Mouse (Mus musculus): ENCODE data around the gene Wipi2.

Wipi2 gene

DNA sequence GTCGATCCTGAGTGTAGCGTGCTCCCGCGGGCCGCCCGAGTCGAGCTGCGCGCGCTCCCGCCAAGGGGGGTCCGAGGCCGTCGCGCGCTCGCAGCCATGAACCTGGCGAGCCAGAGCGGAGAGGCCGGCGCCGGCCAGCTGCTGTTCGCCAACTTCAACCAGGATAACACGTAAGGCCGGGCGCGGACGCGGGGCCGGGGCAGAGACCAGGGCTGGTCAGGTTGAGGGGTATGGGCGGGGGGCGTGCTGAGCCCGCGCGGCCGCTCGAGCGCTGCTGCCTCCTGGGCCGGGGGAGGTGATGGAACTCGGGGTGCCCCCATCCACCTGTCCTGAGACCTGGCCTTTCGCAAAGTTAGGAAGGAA lies 2.1 kb downstream of the Wipi2 start:
- DNase-seq (ENCODE audit: low spot score in 2 of 2) = no peak

DNA sequence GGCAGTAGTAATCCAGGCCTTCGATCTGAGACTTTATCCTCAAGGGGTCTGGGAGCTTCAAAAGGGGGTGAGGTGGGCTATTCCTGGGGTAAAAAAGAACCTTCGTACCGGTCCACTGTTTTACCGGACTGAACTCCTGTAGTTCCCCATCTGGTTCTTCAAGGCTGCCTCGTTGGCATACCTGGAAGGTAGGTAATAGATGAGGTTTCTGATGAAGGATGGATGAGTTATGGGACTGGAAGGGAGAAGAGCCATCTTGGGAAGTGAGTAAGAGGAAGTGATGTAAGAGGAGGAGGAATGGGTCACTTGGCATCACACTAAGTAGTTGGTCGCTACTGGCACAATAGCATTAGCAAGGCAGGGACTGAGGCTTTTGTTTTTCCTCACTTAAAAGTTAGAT lies 2.7 kb downstream of the Wipi2 start:
- no peak for DNase-seq (ENCODE audit: low spot score in 2 of 2)

DNA sequence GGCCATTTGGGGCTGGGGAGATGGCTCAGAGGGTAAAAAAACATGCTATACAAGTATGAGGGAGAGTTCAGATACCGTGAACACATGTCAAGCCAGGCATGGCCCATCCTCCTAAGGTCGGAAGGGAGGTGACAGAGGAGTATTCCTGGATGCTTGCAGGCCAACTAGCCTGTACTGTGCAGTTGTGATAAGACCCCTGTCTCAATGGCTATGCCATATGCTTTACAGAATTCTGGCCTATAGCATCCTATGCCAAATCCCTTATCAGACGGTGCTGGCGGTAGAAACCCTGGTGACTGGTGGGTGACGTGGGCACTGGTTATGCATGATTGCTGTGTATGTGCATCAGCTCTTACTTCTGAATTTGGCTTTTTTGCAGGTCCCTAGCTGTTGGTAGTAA lies 10.3 kb downstream of the Wipi2 start:
- no peak for DNase-seq (ENCODE audit: low spot score in 2 of 2)

DNA sequence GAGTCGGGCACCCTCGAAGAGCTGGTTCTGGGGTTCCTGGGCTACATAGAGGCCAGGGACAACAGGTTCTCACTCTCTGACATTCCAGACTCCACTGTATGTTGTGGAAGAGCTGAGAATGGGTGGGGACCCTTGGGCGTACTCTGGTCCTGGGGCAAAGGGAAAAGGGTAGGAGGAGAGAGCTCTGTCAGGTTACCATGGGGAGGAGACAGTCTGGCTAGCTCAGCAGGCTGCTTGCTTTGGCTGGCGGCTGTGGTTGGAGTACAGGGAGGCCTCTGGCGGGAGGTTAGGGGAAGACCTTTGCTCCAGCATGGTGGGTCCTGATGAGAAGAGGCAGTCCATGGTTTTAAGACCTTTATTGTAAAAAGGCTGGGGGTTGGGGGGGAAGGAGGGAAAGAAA lies 12.6 kb downstream of the Wipi2 start:
- DNase-seq (ENCODE audit: low spot score in 2 of 2) = no peak

DNA sequence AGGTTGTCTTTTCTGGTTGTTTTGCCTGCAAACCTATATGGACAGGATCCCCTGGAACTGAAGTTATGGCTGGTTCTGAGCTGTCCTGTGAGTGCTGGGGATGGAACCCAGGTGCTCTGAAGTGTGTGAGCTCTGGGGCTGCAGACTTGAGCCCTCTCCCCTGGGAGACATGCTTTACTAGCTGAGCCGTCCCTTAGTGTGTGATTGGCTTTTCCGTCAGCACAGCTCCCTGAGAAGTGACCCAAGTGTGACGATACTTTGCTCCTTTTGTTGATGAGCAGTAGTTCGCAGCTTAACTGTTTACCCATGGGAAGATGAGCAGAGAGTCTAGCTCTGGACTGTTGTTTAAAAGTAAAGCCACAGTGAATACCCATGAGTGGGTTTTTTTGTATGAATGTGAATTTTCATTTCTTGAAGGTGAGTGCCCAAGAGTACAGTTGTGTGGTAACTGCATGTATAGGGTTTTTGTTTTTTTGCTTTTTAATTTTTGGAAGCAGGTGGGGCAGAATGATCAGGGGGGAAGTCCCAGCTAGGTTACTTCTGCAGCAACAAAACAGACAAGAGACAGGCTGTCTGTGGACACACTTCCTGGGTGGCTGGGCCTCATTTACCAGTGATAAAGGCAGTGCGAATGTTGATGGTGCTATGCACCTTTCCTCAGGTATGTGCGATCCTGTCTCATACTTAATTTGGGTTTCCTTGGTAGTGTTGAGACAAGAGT lies 14.0 kb downstream of the Wipi2 start:
- no peak for DNase-seq (ENCODE audit: low spot score in 2 of 2)

DNA sequence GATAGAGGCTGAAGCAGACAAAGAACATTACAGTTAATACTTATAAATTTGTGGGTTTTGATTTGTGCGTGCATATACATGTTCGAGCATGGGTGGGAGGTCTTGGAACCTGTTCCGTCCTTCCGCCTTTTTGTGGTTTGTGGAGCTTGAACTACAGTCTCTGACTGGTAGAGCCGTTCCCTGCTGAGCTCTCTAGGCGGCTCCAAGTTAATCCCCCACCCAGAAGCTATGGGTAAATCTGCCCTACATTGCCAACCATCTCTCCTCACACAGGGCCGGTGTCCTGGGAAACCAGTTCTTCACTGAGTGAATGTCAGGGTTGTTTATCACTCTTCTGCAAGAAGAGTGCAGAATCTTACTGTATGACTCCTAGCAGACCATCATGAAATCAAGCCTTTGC lies 20.7 kb downstream of the Wipi2 start:
- peak; percentile 15 to 38 for DNase-seq (ENCODE audit: low spot score in 2 of 2)

DNA sequence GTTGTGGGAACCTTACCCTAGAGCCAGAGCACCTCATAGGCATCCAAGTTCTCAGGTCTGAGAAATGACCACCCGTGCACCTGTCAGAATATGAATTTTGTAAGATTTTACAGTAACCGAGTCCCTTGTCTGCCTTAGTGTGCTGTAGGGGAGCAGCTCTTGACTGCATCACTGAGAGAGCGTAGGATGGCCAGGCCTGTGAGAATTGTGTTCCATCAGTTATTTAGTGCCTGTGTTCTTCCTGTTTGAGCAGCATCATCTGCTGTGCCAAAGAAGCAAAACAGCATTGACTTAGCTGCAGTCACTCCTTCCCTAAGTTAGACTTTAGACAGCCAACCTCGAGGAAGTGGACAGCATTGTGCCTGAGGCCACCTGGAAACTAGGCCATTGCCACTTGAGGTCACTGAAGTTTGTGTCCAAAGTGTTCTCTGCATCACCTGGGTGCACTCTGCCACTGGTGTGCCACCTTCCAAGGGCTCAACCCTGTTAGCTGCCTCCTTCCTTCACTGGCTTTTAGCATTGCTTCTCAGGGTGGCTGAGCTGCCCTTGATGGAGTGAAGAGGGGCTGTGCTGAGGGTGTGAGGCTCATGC lies 22.1 kb downstream of the Wipi2 start:
- no peak for DNase-seq (ENCODE audit: low spot score in 2 of 2)

DNA sequence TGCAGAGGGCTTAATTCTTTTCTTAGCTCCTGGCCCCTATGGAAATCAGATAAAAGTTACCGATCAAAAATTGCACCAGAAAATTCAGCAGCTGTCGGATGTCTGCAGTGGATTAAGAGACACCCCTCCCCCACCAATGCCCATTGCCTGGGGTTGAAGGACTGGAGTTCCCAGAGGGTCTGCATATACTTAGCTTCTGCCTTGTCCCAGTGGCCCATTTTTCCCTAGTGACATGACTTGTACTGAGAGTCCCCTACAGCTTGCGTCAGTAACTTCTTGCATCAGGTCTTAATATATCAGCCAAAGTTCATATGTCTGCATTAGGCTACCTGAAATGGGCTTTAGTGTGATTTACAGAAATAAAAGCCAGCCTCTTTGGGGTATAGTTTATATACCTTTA lies 22.9 kb downstream of the Wipi2 start:
- DNase-seq (ENCODE audit: low spot score in 2 of 2) = peak in 1 of 2 experiments; percentile 18

DNA sequence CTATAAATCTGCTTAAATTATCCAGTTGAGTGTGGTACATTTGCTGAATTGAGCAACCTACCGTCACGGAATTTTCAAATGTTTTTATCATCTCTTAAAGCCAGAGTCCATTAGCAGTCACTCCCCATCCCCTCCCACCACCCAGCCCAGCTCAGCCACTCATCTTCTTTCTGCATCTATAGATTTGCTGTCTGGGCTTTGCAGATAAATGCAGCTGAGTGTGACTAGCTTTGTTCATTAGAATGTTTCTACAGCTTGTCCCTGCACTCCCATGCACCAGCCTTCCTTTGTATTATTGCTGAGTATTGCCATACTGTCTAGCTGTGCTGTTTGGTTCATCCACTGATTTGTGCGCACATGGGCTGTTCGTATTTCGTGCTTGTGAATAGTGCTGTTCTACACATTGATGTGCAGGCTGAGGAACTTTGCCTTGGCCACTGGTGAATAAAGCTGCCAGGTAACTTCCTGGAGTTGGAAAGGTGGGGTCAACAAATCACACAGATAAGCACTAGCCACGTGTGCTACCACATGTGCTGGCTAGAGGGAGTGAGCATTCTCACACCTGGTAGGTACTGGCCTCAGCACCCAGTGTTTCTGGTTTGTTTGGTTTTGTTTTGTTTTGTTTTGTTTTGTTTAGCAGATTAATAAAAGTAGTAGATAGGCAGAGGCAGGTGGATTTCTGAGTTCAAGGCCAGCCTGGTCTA lies 23.4 kb downstream of the Wipi2 start:
- no peak for DNase-seq (ENCODE audit: low spot score in 2 of 2)

DNA sequence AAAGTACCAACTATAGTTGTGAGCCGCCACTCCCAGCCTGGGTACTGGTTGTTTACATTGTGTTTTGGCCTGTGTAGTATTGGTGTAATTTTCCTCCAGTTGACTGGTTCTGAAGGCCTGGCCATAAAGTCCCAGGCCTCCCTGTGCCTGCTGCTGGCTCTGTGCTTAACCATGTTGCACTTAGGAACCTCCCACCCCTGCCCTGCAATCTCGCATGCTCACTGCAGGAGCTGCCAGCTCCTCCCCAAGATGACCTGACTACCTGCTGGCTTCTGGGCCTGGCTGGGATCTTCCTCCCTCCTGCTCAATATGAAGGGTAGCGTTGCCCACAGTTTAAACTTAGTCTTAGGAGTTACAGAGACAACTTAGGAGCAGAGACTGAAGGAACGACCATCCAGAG lies 24.8 kb downstream of the Wipi2 start:
- no peak for DNase-seq (ENCODE audit: low spot score in 2 of 2)

DNA sequence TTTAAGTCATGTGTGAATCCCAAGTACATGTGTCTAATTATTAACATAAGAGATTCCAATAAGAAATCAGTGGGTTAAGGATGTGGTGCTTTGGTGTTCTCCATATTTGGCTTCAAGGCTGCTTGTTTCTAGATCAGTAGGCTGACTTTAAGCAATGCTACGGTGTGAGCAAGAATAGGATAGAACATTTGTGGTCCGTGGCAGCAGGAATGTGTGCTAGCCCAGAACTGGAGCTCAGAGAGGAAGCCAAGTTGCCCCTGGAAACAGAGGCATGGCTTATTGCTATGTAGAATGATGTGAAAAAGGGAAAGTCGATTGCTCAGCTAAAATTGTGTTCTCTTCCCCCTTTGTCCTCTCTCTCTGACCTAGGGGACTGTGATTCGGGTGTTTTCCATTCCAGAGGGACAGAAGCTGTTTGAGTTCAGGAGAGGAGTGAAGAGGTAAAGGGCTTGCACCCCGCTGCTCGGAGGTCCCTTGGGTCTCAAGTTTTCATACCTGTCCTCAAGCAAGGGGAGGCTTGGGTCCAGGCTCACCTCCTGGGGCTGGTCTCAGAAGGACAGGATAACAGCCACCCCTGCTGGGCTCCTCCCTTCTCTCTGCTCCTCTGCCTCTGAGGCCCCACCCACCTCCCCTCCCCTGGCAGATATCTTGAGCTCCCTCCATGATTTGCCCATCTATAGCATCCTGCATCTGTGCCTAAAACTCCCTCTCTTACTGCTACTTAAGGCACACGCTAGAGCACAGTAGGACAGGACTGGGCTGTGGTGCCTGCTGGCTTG lies 33.3 kb downstream of the Wipi2 start:
- no peak for DNase-seq (ENCODE audit: low spot score in 2 of 2)

DNA sequence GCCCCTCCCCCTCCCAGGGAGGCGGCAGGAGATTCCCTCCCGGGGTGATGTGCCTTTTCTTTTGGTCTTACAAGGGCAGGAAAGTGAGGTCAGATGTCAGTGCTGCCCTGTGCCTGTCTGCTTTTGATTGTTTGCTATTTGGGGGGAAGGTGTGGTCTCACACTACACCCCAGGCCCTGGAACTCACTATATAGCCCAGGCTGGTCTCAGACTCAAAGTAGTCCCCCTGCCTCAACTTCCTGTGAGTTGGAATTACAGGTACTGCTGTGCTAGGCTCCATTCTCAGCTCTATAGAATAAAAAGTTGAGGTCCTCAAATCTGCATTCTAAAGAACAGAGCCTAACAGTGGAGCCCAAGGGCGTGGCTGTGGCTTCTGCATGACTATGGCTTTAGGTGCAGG lies 40.4 kb downstream of the Wipi2 start:
- no peak for DNase-seq (ENCODE audit: low spot score in 2 of 2)

DNA sequence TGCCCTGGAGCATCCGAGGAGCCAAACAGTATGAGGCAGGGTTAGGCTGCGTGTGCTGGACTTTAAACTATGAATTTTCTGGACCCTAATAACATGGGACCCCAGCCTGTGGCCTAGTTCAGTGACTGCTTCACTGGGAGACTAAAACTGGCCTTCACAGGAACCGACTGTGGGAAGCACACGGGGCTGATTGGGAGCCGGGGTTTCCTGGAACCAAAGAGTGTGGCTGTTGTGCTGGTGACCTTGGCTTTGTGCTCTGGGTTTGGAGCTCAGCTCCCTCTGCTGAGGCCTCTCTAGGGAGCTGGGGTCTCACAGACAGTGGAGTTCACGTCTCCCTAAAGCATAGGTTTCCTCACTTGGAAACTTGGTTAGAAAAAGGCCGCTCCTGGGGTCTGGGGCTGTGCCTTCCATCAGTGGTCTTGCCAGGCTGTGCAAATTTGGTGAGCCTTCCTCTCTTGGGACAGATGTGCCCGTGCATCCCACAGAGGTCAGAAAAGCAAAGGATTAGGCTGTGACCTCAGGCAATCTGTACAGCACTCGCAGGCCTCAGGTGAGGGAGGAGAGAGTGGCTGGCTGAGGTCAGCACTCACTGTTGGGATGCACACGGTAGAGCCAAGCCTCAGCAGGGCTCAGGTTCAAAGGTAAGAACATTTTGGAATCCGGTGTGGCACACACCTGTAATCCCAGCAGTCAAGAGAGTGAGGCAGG lies 41.2 kb downstream of the Wipi2 start:
- no peak for DNase-seq (ENCODE audit: low spot score in 2 of 2)

DNA sequence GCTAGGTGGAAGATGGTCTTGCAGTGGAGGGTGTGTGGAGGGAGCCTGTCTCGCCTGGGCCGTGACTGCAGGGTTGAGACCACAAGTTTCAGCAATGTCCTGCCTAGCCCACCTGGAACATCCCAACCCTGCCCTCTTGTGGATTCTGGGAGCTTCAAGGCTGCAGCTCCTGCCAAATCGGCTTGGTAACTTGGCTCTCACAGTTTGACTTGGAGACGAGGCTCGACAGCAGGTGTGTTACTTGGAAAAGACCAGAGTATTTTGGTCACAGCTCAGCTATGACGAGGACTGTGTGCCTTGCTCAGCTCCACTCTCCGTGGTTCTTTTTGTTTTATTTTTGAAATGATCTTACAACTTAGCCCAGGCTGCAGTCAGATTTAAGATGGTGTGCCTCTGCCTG lies 42.2 kb downstream of the Wipi2 start:
- DNase-seq (ENCODE audit: low spot score in 2 of 2) = no peak

DNA sequence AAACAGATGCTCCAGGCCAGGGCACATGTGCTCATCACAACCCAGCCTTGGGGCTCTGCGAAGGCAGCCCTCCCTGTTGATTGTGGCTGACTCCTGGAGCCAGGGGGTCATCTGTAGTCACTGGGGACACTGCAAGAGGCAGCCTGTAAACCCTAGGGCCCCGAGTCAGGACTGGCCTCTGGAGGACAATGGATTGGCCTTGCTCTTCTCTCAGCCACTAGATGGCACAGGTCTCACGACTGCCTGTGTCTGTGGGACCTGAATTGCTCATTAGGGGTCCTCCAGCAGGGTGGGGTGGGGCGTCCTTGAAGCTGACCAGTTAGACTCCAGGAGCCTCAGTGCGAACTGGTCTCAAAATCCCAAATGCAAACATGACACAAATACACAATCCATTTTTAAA lies 45.6 kb downstream of the Wipi2 start:
- no peak for DNase-seq (ENCODE audit: low spot score in 2 of 2)

DNA sequence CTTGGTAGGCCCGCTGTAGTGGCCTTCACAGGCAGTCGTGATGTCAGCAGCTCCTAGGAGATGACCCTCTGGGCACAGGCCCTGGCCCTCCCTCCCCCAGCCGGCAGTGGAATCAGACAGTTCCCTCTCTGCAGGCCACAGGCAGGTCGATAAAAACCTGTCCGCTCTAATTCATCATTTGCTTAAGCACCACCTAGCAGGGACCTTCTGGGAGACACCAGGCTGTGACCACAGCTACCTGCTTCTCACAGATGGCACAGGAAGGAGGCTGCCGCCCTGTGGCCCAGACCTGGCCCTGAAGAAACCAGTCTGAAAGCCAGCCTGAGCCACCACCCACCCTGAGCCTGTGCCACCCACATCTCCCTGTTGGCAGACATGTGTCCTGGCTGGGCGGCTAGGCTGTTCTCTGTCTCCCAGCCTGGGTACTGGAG lies 50.7 kb downstream of the Wipi2 start:
- no peak for DNase-seq (ENCODE audit: low spot score in 2 of 2)

DNA sequence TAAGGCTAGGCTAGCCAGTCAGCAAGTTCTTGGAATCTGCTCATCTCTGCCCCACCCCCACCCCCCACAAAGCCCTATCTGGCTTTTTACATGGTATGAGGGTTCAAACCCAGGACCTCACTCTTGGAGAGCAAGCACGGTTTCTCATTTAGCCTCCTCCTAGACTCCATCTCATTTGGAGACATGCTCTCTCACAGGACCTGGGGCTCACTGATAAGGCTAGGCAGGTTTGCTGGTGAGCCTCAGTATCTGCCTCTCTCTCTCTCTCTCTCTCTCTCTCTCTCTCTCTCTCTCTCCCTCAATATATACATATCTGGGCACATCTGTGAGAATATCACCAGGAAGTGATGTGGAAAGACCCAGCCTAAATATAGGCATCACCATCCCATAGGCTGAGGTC lies 51.6 kb downstream of the Wipi2 start:
- no peak for DNase-seq (ENCODE audit: low spot score in 2 of 2)

DNA sequence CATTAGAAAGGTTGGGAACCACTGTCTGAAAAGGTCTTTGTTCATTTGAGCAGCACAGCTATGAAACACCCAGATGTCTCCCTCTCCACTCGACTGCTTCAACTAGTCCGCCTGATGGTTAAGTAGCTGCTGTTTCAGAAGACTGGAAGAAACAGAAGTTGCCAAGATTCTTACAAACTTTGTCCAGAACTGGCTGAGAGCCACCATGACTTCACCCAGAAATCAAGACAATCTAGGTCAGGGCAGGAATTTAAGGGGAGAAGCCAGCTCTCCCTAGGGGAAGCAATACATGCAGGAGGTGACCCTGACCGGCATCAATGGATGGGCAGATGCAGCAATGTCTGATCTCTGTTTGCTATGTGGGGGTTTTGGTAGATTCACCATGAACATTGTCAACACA lies 54.4 kb downstream of the Wipi2 start:
- DNase-seq (ENCODE audit: low spot score in 2 of 2) = no peak

DNA sequence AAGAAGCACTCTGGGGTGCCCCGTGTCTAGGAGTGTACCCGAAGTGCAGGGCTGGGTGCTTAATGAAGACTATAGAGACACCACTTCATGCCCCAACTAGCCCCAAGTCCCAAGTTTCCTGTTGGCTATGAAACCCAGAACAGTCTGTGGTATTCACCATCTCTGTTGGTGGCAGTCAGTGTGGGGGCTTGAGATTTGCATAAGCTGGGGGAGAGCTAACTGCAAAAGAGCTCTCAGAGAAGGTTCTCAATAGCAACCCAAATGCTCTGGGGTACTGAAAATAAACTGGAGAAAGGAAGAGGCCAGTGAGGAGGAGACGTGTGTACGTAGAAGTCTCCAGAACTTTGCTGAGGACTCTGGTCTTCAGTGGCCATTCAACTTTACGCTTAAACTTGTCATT lies 55.0 kb downstream of the Wipi2 start:
- DNase-seq (ENCODE audit: low spot score in 2 of 2) = no peak

DNA sequence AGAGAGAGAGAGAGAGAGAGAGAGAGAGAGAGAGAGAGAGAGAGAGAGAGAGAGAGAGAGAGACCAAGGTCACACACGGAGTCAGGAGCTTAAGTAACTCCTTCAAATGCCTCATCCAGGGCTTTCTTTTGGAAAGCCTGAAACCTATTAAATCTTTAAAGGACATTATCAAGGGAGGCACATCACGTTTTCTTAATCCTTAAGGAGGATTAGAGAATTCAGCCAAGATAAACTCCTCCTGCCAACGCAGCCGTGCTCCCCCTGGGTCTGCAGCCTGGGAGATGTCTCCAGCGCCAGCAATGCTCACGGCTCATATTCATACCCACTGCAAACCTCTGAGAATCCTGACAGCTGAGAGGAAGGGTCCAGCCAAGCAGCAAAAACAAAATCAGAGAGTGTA lies 61.4 kb downstream of the Wipi2 start:
- no peak for DNase-seq (ENCODE audit: low spot score in 2 of 2)

DNA sequence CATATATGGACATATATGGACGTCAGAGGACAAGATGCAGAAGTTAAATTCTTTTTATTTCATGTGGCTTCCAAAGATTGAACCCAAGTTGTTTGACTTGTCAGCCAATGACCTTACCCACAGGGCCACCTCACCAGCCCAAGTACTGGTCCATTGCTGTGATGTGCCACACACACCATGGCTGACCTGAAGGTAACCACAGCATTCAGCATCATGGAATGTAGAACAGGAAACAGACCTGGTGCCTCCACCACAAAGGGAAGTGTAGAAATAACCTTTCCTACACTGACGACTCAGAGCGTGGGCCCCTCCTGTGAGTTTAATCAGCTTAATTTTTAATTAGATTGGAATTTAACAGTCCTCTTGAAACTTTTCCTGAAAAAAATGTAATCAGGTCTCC lies 62.8 kb downstream of the Wipi2 start:
- no peak for DNase-seq (ENCODE audit: low spot score in 2 of 2)

DNA sequence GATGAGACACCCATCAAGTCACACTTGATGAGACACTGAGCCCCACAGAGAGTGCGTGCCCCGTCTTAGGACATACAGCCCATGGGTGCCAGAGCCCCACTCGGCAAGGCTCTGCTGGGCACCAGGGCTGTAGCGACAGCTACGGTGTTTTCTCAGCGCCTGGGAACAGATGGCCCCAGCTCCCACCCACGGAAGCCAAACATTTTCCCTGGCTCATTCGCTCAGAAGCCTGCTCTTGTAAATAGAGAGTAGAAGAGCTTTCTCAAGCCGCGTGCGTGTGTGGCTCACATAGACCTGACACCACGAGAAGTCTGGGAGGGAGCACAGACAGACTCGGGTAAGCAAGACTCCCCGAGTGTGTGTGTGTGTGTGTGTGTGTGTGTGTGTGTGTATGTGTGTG lies 64.8 kb downstream of the Wipi2 start, which contains the start of gene Slc29a4:
Slc29a4 (plus strand) TSS at position 265 of the 400 bp plus-strand sequence.
- DNase-seq (ENCODE audit: low spot score in 2 of 2) = no peak
